Mouse (Mus musculus): ENCODE results near the gene Sacm1l. TPM values are rescaled to one million over a fixed set of nuclear protein-coding genes. Genes with fewer than 3 reads are reported as not detected.
A peak's percentile ranks its signal among the peaks of the same experiment; 100 is the strongest.

Sacm1l gene
- total RNA-seq, 4 experiments from 2014 or later = 54.6 to 69.3 (median 62.3) TPM

GRCm38 (mm10) chr9:123577360-123578192, 48.0 kb downstream of the Sacm1l start:
- no peak for DNase-seq (ENCODE audit: low spot score in 2 of 2)

GRCm38 (mm10) chr9:123589240-123589910, 59.8 kb downstream of the Sacm1l start:
- no peak for DNase-seq (ENCODE audit: low spot score in 2 of 2)

GRCm38 (mm10) chr9:123595194-123595593, 65.6 kb downstream of the Sacm1l start:
- DNase-seq (ENCODE audit: low spot score in 2 of 2) = no peak

- DNase-seq (ENCODE audit: low spot score in 2 of 2) = no peak
These were observed 67.4 kb downstream of the Sacm1l start for GRCm38 (mm10) chr9:123596910-123597309.

GRCm38 (mm10) chr9:123597376-123597775, 67.8 kb downstream of the Sacm1l start:
- no peak for DNase-seq (ENCODE audit: low spot score in 2 of 2)

GRCm38 (mm10) chr9:123601529-123601928, 72.0 kb downstream of the Sacm1l start:
- no peak for DNase-seq (ENCODE audit: low spot score in 2 of 2)

- DNase-seq (ENCODE audit: low spot score in 2 of 2) = no peak
These were observed 90.9 kb downstream of the Sacm1l start for GRCm38 (mm10) chr9:123620311-123621098.

GRCm38 (mm10) chr9:123624741-123625140, 95.2 kb downstream of the Sacm1l start:
- no peak for DNase-seq (ENCODE audit: low spot score in 2 of 2)

GRCm38 (mm10) chr9:123625821-123626220, 96.3 kb downstream of the Sacm1l start:
- no peak for DNase-seq (ENCODE audit: low spot score in 2 of 2)

- no peak for DNase-seq (ENCODE audit: low spot score in 2 of 2)
These were observed 102.1 kb downstream of the Sacm1l start for GRCm38 (mm10) chr9:123631666-123632065.

GRCm38 (mm10) chr9:123632281-123632680, 102.7 kb downstream of the Sacm1l start, which contains the start of gene Slc6a20b:
Slc6a20b (minus strand) TSS chr9:123632565.
- no peak for DNase-seq (ENCODE audit: low spot score in 2 of 2)

GRCm38 (mm10) chr9:123632993-123633392, 103.4 kb downstream of the Sacm1l start:
- DNase-seq (ENCODE audit: low spot score in 2 of 2) = no peak

GRCm38 (mm10) chr9:123636771-123637170, 107.2 kb downstream of the Sacm1l start:
- no peak for DNase-seq (ENCODE audit: low spot score in 2 of 2)

GRCm38 (mm10) chr9:123638231-123638630, 108.7 kb downstream of the Sacm1l start:
- DNase-seq (ENCODE audit: low spot score in 2 of 2) = no peak

GRCm38 (mm10) chr9:123638668-123639089, 109.1 kb downstream of the Sacm1l start:
- peak; percentile 7 to 18 for DNase-seq (ENCODE audit: low spot score in 2 of 2)

- DNase-seq (ENCODE audit: low spot score in 2 of 2) = no peak
These were observed 110.5 kb downstream of the Sacm1l start for GRCm38 (mm10) chr9:123640106-123640505.

Other genes with a start within 250 kb of the Sacm1l start
- gene Lars2, start 162.8 kb upstream of the Sacm1l start, total RNA-seq (2022) = 1,000 to 10,000 TPM in 1 of 4 experiments, 100 to 1,000 TPM in 1, 10 to 100 TPM in 2; 42.2 to 1,241 (median 109) TPM
- gene Limd1, start 51.1 kb upstream of the Sacm1l start, total RNA-seq (2022) = 1 to 10 TPM; 6.7 to 9.6 (median 7.6) TPM
- under 1 TPM; 0.37 to 0.54 (median 0.40) TPM for gene Slc6a20b, start 102.8 kb downstream of the Sacm1l start, total RNA-seq (2022)
- under 1 TPM; 0.08 to 0.23 (median 0.18) TPM for gene Ccr9, start 148.7 kb downstream of the Sacm1l start, total RNA-seq (2022)
- 10 to 100 TPM; 15.8 to 21.6 (median 18.3) TPM for gene Slc6a20a, start 149.1 kb downstream of the Sacm1l start, total RNA-seq (2022)
- gene Lztfl1, start 187.9 kb downstream of the Sacm1l start, total RNA-seq (2022) = 10 to 100 TPM; 63.4 to 78.6 (median 74.5) TPM